Mouse (Mus musculus) olfactory bulb, adult 2 months (tissue): ENCODE data around the gene Def8. TPM values are rescaled to one million over a fixed set of nuclear protein-coding genes. Genes with fewer than 3 reads are reported as not detected.
"Not testable (repeated sequence)": the region's sequence is repeated elsewhere in the genome, so short reads cannot be mapped to it uniquely, and the experiment has no call there.

ENCODE experiments used
- H3K27ac ChIP-seq: fragments of 200-500 bp; 2 replicates; pipeline ENCODE4 v1.5.1; 2012; ENCODE audit warnings: low read depth, low read length; ENCODE audit not compliant: insufficient read depth
- H3K4me1 ChIP-seq: fragments of 200-500 bp; 2 replicates; pipeline ENCODE4 v1.6.1; 2012; ENCODE audit warnings: low read length; ENCODE audit not compliant: control insufficient read depth, insufficient read depth
- H3K4me3 ChIP-seq: fragments of 200-500 bp; 2 replicates; pipeline ENCODE4 v1.5.1; 2012; ENCODE audit warnings: mild to moderate bottlenecking, low read depth, low read length, moderate library complexity; ENCODE audit not compliant: insufficient read depth
- CTCF ChIP-seq: fragments of 200-500 bp; IDR thresholded peaks from 2 replicates; pipeline ENCODE4 v1.5.1; 2012; ENCODE audit warnings: low read depth, mild to moderate bottlenecking, low read length, moderate library complexity; ENCODE audit not compliant: insufficient read depth
- POLR2A ChIP-seq: fragments of 200-500 bp; IDR thresholded peaks from 2 replicates; pipeline ENCODE4 v1.6.1; 2012; ENCODE audit warnings: mild to moderate bottlenecking, low read depth, low read length, moderate library complexity; ENCODE audit not compliant: insufficient read depth
- WGBS: fragments of 180-500 bp; shearing (Covaris S2); methylation state at CpG from one replicate; pipeline ENCODE4 v1.1.7; 2018; 5-methylcytosine and 5-hydroxymethylcytosine counted together
- polyA plus RNA-seq: library from polyadenylated mRNA; stranded (reverse); fragments of >200 nt; gene quantifications from 2 replicates; pipeline ENCODE4 v1.2.4, GENCODE M21; 2012; ENCODE audit warnings: low replicate concordance; ENCODE audit not compliant: missing spikeins, insufficient read depth, insufficient read length

Gene Def8
- polyA plus RNA-seq, 1 experiment: not detected

DNA sequence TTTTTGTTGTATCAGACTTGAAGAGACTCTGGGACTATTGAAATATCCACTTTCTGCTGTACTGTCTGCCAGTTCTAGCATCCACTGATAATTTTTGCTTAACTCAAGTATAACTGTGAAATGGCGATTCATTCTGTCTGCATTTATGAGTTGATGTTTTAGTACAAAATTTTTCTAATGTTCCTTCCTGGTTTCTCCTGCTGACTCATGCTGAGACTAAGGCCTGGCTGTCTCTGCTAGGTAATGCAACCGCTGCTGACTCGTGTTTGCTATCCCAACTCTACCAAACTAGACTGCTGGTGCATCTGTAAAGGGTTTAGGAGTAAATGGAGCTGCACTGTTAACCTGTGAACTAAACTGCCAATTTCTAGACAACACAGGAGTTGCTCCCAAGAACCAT lies 44.1 kb downstream of the Def8 start:
- TF ChIP-seq POLR2A (no peak), CTCF (no peak)

DNA sequence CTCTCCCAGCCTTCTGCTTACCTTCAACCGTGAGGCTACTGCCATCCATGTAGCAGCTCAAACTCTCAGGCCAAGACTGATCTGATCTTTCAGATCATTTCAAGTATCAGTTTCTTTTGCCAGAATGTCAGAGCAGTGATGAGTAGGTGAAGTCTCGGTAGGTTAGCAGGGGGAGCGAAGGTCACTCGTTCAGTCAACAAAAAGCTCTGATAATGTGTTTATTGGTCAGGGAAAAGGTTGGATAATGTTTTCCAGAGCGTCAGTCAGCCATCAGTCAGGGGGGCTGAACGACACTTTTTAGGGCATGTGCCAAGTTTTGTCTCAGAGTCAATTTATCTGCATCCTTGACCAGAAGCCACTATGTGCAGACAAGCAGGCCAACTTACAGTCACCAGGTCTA lies 49.7 kb downstream of the Def8 start:
- not testable (repeated sequence) for H3K4me1 ChIP-seq, H3K27ac ChIP-seq, H3K4me3 ChIP-seq
- WGBS: 78% methylated on average over 6 of the region's 6 CpGs

More for the DNA sequence above, 44.1 kb downstream of the Def8 start:
- Histone ChIP-seq H3K4me1 (no peaks in the 10 kb centered on the region), H3K27ac (no peak overlapping the region), H3K4me3 (no peak overlapping the region)
- WGBS: 74% methylated on average over 3 of the region's 3 CpGs

DNA sequence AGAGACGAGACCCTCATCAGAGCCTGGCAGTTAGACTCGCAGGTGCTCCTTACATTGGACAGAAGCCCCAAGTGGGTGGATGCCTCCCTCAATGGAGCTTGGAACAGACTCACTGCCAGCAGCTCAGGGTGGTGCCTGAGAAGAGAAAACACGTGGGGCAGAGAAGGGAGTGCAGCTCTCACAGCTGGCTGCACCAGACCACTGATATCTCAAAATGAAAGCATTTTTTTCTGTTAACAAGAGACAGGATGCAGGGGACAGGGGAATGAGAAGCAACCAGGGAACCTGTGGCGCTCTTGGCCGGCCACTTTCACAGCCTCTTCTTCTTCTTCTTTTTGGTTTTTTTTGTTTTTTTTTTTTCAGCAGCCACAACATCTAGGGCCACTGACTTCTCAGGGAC lies 51.2 kb downstream of the Def8 start:
- H3K4me3 ChIP-seq: not testable (repeated sequence)
- WGBS: 54% methylated on average over 5 of the region's 5 CpGs

DNA sequence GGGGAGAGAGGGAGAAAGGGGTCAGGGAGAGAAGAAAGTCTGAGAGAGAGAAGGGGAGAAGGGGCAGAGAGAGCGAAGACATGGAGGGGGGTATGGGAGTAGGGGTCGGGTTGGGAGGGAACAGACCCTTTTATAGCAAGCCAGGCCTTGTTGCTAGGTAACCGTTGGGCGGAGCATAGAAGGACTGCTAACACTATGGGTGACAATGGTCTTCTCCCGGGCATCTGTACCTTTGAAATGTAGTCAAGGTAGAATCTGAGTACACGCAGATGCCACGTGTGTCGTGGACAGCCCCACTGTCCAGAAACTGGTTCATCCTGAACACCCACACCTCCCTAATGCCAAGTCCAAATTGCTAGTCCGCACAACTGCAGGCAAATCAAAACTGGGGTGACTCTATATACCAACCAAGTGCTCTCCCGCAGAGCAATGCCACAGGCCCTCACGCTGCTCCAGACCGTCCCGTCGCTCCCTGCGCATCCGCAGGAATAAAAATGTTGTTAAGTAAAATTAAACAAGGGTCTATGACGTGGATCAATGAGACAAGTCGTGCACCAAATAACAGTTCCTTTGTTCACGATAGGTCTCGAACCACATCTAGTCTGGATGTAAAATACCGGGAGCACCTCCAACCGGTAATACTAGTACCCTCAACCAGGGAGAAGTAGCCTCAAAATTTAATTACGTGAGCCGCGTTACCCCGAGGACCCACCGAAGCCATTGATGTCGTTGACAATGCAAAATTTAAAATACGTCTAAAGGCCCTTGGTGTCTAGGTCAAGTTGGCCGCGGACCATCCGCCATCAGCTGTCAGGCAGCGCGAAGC lies 53.8 kb downstream of the Def8 start:
- Histone ChIP-seq H3K27ac (peak overlapping the region; percentile 94; the same call in 1 of the 2 replicates), H3K4me1 (peaks cover 15% of the 10 kb centered on the region), H3K4me3 (peak overlapping the region; percentile 82)
- WGBS: 3% methylated on average over 34 of the region's 34 CpGs
- no peak for TF ChIP-seq POLR2A
- TF ChIP-seq CTCF: no peak

More for the DNA sequence above, 51.2 kb downstream of the Def8 start:
- peaks cover 15% of the 10 kb centered on the region for H3K4me1 ChIP-seq
- H3K27ac ChIP-seq: not testable (repeated sequence)

DNA sequence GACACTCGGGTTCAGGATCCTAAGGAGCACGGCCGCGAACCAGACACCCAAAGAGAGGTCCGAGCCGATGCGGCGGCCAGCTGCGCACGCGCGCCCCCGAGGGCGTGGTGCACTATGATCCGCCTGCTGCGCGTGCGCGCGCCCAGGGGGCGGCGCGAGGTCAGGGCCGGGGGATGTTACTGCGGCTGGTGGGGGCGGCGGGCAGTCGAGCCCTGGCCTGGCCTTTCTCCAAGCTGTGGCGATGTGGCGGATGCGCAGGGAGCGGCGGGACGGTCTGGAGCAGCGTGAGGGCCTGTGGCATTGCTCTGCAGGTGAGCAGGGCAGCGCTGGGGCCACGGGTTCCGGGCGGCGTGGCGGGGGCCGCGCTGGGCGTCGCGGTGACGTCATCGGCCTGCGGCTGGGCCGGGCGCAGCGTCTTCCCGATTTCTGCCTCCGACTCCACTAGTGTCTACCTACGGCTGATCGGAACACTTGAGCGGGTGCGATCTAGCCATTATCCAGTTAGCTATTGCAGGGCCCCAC lies 54.5 kb downstream of the Def8 start, which contains the start of gene Afg3l1:
Gene Afg3l1, plus strand, starts transcription at position 167 of the 522 bp plus-strand sequence.
- under 1% methylated on average over 57 of the region's 58 CpGs for whole genome bisulfite sequencing
- peaks cover 15% of the 10 kb centered on the region for H3K4me1 ChIP-seq
- peak within 1 kb of the TSS; percentile 82 for H3K4me3 ChIP-seq
- H3K27ac ChIP-seq: peak within 1 kb of the TSS; percentile 94
- TF ChIP-seq POLR2A (peak; percentile 76), CTCF (no peak)

DNA sequence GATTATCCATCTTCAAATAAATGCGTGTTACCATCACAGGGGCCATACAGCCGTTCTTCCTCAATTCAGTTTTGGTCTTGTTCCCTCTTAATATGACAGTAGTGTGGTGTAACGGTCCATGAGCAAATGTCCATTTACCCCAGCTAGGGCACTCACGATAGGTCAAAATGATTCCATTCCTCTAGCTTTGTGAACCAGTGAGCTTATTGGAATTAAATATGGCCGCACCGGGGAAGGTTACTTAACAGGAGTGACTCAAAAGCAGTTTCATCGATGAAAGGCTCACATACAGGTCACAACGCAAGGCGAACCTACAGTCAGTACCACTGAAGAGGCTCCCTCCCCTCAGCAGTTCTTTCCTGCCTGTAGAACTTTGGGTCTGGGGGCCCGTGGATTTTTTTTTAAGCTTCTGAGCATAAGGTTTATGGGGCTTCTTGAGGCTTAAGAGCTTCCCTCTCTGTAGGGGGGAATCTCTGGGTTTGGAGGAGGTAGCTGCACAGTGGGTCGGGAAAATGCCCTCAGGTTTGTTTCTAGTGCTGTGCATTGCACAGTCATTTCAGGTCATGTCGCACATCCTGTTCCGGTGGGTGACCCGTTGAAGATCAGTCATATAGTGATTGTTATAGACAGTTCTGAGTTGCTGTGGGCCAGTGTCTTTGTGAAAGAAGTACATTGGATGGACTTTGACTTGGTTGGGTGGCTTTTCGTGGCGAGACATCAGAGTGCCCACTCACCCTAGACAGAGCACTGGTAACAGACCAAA lies 55.3 kb downstream of the Def8 start:
- WGBS: 32% methylated on average over 16 of the region's 16 CpGs
- H3K4me1 ChIP-seq: peaks cover 15% of the 10 kb centered on the region
- peak overlapping the region; percentile 43 for H3K4me3 ChIP-seq
- peak overlapping the region; percentile 94 for H3K27ac ChIP-seq
- TF ChIP-seq CTCF (no peak), POLR2A (no peak)

DNA sequence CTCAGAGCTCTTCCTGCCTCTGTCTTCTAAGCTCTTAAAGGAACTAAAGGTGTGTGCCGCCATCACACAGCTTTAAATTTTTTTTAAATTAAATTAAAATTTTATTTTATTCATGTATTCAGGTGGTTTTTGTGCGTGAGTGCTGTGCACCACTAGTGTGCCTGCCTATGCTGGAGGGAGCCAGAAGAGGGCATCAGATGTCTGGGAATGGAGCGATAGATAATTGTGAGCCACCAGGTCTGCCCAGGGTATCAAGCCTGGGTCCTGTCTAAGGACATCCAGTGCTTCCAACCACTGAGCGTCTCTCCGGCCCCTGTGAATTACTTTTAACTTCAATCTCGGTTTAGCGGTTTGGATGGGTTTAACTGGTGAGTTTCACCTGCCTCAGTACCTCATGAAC lies 59.3 kb downstream of the Def8 start:
- TF ChIP-seq CTCF: no peak
- no peak for TF ChIP-seq POLR2A
- H3K4me3 ChIP-seq: no peak overlapping the region
- H3K4me1 ChIP-seq: peaks cover 8% of the 10 kb centered on the region
- 83% methylated on average over 7 of the region's 7 CpGs for WGBS
- no peak overlapping the region for H3K27ac ChIP-seq

DNA sequence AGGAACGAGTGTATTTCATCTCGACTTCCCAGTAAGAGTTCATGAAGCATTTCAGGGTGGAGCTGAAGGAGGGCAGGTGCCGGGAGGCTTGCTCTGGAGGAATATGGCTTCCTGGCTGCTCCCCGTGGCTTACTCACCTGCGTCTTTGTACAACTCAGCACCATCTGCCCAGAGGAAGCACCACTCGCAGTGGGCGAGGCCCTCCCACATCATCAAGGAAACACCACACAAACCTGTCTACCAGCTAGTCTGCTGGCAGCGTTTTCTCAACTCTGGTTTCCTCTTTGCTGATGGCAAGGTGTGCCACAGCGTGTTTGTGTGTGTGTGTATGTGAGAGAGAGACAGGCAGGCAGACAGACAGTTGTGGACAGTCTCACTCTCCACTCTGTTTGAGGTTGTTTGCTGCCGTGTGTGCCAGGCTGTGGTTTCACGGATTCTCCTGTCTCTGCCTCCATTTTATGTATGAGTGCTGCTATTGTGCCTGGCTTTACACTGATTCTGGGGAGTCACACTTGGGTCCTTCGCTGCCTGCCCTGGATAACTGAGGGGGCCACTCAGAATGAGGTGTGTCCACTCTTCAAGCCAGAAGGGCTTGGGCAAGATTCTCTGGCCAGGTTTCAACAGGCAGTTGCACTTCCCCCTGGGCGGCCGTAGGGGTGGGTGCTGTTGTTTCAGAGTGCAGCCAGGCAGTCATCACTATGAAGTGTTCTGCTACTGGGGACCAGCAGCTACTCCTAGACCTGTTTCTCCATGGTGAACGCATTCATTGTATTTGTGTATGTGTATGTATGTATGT lies 68.2 kb downstream of the Def8 start:
- H3K4me3 ChIP-seq: no peak overlapping the region
- H3K27ac ChIP-seq: no peak overlapping the region
- WGBS: 91% methylated on average over 15 of the region's 15 CpGs
- TF ChIP-seq CTCF (no peak), POLR2A (no peak)
- H3K4me1 ChIP-seq: no peaks in the 10 kb centered on the region
